Mouse (Mus musculus) midbrain, embryonic 10.5 days (tissue): Measurements from ENCODE around the gene Zdhhc3. TPM values are rescaled to one million over a fixed set of nuclear protein-coding genes. Genes with fewer than 3 reads are reported as not detected.
A peak's percentile ranks its signal among the peaks of the same experiment; 100 is the strongest.

Experiments
- DNase-seq: peaks from one replicate; pipeline ENCODE4 v3.0.0-alpha.2; 2017; ENCODE audit warnings: low spot score
- H3K27ac ChIP-seq: fragments of 300-500 bp; sonication (generic); replicated peaks from 2 replicates; pipeline ENCODE4 v1.5.1; 2016; ENCODE audit warnings: mild to moderate bottlenecking
- H3K27me3 ChIP-seq: fragments of 300-500 bp; sonication (generic); 2 replicates; pipeline ENCODE4 v1.6.1; 2016; ENCODE audit warnings: low read depth, mild to moderate bottlenecking; ENCODE audit not compliant: poor library complexity, severe bottlenecking
- H3K36me3 ChIP-seq: fragments of 300-500 bp; sonication (generic); 2 replicates; pipeline ENCODE4 v1.6.1; 2016; ENCODE audit warnings: mild to moderate bottlenecking, moderate library complexity
- H3K4me1 ChIP-seq: fragments of 300-500 bp; sonication (generic); 2 replicates; pipeline ENCODE4 v1.6.1; 2016
- H3K4me3 ChIP-seq: fragments of 300-500 bp; sonication (generic); 2 replicates; pipeline ENCODE4 v1.5.1; 2016; ENCODE audit warnings: mild to moderate bottlenecking, moderate library complexity
- H3K9me3 ChIP-seq: fragments of 300-500 bp; sonication (generic); replicated peaks from 2 replicates; pipeline ENCODE4 v1.6.1; 2016; ENCODE audit warnings: mild to moderate bottlenecking
- WGBS: fragments of 180-500 bp; shearing (Covaris S2); methylation state at CpG from one replicate; pipeline ENCODE4 v1.1.7; 2016; 5-methylcytosine and 5-hydroxymethylcytosine counted together
- polyA plus RNA-seq: library from polyadenylated mRNA; unstranded; fragments of >200 nt; fragmentation: Nextera tagmentation; extraction: Ambion mirVana; gene quantifications from 2 replicates; pipeline ENCODE4 v1.2.1, GENCODE M21; 2016

Zdhhc3 gene
- polyA plus RNA-seq, 1 experiment from 2014 or later, result 81.9 TPM

DNA sequence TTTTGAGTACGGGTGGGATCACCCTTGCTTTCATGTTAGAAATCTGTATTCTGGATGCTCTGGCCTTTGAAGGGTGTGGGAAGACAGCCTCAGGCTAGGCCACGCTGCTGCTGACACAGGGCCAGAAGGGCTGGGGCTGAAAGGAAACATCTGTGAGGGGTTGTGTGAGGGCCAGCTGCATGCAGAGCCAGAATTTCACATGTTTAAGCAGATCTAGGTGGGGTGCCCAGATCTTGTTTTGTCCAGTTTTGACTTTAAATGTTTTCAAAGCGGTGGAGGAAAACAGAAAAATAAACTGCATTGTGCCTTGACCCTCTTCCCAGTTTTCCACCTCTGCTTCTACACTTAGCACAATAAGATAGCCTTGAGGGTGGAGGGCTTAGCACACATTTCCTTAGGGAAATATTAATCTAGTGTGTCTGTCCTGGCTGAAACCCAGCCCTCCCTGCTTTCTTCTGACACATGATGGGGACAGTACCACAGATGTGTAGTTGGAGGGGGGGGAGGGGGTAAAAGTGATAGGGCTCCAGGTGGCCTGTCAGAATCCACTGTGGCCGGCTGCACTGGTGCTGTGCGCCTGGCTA, 26.0 kb upstream of the Zdhhc3 start:
- Histone ChIP-seq H3K27ac (no peak overlapping the region), H3K4me1 (no peaks in the 10 kb centered on the region), H3K27me3 (no peaks in the 10 kb centered on the region), H3K4me3 (no peak overlapping the region), H3K9me3 (peaks cover 15% of the 10 kb centered on the region; the same call in 1 of the 2 replicates), H3K36me3 (peaks cover 99% of the 10 kb centered on the region)
- WGBS, result 85% methylated on average over 5 of the region's 5 CpGs
- DNase-seq, result no peak

DNA sequence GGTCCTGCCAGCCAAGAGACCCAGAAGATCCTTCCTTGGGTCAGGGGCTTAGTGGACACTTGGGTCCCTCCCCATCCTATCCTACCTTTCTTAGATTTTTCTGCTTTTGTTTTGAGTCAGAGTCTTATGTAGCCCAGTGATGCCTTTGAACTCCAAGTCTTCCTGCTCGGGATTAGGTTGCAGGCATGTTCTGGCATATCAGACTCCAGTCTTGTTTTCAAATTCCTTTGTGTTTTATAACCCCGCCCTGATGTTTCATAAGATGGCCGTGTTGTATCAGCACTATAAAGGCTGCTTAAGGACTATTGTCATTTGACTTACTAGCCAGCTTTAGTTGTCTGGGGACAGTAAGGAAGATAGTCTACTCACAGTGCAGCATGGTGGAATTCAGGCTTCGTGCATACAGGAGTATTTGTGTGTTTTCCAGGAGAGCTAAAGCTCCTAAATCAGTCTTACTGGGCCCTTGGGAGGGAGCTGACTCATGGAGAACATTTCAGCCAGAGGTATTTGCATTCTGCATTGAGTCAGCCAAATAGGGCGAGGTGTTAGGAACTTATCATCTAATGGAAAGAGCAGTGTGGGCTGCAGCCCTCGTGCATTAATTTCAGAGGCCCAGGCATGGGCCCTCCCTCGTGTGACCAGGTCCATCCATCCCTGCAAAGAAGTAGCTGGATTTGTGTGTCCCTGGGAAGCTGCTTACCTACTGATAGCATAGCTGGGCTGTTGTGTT, 24.1 kb upstream of the Zdhhc3 start:
- Histone ChIP-seq H3K9me3 (peaks cover 8% of the 10 kb centered on the region; the same call in 1 of the 2 replicates), H3K4me3 (no peak overlapping the region), H3K4me1 (no peaks in the 10 kb centered on the region), H3K27me3 (no peaks in the 10 kb centered on the region), H3K27ac (no peak overlapping the region), H3K36me3 (peaks cover 100% of the 10 kb centered on the region)
- 93% methylated on average over 7 of the region's 7 CpGs for WGBS
- DNase-seq, result no peak

DNA sequence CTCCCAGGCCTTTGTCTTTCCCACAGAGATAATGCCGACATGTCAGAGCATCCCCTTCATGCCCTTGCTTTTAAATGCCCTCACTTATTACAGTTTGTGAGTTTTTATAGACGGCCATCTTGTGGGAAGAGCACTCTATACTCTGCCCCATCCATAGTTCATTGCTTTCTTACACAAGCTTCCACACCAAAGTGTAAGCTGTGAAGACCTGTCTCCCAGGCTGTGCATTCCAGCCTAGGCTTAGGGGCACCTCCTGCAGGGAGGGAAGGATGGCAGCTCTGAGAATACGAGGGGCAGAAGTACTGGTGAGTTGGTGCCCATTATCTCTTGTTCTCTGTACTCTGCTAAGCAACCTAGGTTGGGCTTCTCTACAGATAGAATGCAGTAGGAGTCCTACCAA, 20.0 kb upstream of the Zdhhc3 start:
- Histone ChIP-seq H3K4me3 (no peak overlapping the region), H3K9me3 (no peaks in the 10 kb centered on the region), H3K27me3 (no peaks in the 10 kb centered on the region), H3K4me1 (no peaks in the 10 kb centered on the region), H3K27ac (no peak overlapping the region), H3K36me3 (peaks cover 100% of the 10 kb centered on the region)
- WGBS, result 93% methylated on average over 3 of the region's 3 CpGs
- no peak for DNase-seq

DNA sequence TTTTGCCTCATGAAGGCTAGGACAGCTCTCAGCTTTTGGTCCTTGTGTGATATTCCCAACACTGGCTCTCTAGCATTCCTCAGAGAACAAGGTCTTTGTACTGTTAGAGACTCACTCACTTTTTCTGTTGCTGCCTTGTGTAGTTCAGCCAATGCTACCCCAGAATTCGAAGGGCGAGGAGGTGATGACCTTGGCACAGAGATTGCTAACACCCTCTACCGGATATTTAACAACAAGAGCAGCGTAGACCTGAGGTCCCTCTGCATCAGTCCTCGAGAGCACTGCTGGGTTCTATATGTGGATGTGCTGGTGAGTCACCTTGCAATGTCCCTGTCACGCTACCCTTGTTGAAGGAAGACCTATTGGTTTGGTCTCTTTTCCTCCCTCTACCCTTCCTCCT, 14.7 kb upstream of the Zdhhc3 start:
- no peak for DNase-seq
- Histone ChIP-seq H3K27me3 (no peaks in the 10 kb centered on the region), H3K4me3 (no peak overlapping the region), H3K9me3 (no peaks in the 10 kb centered on the region), H3K27ac (no peak overlapping the region), H3K4me1 (no peaks in the 10 kb centered on the region), H3K36me3 (peaks cover 96% of the 10 kb centered on the region)
- WGBS, result 98% methylated on average over 6 of the region's 6 CpGs

DNA sequence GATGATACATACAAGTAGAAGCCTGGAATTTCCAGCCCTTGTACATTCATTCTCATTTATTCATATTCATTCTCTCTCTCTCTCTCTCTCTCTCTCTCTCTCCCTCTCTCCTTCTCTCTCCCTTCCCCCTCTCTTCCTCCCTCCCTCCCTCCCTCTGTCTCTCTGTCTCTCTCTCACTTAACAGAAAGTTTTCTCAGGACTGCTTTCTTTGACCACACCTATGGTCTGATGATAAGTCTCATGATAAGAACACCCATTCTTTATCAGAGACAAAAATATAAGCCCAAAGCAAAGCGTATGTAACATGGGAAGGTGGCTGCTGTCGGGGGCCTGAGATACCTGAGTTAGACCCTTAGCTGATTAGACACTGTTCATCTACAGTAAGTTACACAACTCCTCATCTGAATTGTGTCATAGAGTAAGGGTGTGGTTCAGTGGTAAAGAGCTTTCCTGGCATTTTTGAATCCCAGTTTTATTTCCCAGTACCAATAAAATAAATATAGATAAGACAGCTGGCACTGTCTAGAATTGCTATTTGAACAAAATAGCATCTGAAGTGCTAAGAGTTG, 11.5 kb upstream of the Zdhhc3 start:
- Histone ChIP-seq H3K9me3 (no peaks in the 10 kb centered on the region), H3K4me3 (no peak overlapping the region), H3K4me1 (no peaks in the 10 kb centered on the region), H3K36me3 (peaks cover 96% of the 10 kb centered on the region), H3K27ac (no peak overlapping the region), H3K27me3 (no peaks in the 10 kb centered on the region)
- 90% methylated on average over 2 of the region's 2 CpGs for WGBS
- no peak for DNase-seq

DNA sequence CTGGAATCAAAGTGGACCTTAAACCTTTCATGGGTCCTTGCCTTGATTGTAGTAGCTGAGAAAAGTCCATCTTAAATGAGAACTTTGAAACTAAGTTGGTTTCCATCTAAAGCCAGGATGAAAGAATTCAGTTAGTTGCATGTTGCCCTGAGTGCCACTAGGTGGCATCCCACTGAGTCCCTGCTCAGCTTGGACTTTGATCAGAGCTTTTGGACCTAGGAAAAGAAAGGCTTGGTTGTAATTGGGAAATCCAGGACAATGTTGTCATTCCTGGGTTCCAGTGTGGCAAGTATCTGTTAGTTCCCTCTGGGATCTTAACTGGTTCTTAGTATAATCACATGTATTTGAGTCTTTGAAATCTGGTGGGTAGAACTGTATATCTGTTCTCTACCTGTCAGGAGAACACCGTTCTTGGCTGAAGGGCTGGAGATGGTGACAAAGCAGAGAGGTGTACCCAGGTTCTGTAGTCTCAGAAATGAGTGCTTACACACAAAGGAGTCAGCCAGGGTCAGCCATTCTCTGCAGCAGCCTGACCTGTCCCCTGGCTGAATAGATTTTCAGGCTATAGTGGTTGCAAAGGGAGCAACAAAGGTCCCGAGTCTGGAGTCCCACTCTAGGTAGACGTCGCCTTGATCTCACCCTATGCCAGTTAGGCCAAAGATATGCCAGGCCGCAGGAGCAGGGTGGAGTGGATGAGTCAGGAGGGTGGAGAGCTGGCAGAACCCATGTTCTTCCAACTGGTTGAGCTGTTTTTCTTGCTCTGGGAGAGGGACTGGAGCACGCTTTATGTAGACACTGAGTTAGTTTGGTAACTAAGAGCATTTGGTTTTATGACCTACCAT, 10.8 kb upstream of the Zdhhc3 start:
- Histone ChIP-seq H3K4me1 (no peaks in the 10 kb centered on the region), H3K27me3 (no peaks in the 10 kb centered on the region), H3K4me3 (no peak overlapping the region), H3K9me3 (no peaks in the 10 kb centered on the region), H3K27ac (no peak overlapping the region), H3K36me3 (peaks cover 96% of the 10 kb centered on the region)
- no peak for DNase-seq
- 94% methylated on average over 6 of the region's 6 CpGs for WGBS

DNA sequence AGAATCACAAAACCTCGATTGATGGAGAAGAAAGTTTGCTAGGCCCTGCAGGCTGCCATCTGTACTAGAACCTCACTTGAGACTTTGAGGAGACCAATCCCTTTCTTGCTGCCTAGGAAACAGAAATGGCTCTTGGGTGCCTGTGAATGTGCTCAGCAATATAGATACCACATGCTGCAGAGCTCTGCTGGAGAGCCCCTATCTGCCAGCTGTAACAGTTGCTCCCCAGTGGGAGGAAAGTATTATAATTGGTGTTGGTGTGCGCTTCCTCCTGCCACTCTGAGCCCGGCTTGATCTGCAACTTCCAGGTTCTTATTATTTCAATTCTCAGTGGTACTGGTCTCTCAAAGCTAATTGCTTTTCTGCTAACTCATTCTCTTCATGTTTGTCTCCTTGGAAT, 10.0 kb upstream of the Zdhhc3 start:
- H3K4me3 ChIP-seq, result no peak overlapping the region
- H3K36me3 ChIP-seq, result peaks cover 94% of the 10 kb centered on the region
- no peaks in the 10 kb centered on the region for H3K4me1 ChIP-seq
- no peaks in the 10 kb centered on the region for H3K27me3 ChIP-seq
- H3K9me3 ChIP-seq, result no peaks in the 10 kb centered on the region
- no peak overlapping the region for H3K27ac ChIP-seq
- WGBS, result 94% methylated on average over 3 of the region's 3 CpGs
- no peak for DNase-seq

DNA sequence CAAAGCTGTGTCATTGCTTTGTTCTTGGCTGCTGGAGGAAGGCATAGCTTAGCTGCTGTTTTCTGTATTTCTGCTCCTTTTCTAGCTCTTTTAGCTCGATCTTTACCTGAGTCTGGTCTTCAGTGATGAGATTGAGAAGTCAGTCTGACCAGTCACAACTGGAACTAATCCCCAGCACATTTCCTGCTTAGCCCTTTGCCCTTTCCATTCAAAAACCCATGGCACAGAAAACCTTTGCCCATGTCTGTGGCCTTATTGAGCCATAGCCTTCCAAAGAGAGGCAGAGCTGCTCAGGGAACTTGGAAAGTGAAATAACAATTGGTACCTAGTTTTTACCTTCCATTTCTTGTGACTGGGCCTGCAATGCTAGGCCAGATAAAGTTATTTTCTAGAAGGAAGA, 2.6 kb upstream of the Zdhhc3 start:
- Histone ChIP-seq H3K4me3 (no peak overlapping the region), H3K27me3 (no peaks in the 10 kb centered on the region), H3K27ac (no peak overlapping the region), H3K9me3 (no peaks in the 10 kb centered on the region), H3K36me3 (peaks cover 48% of the 10 kb centered on the region), H3K4me1 (peaks cover 32% of the 10 kb centered on the region)
- 97% methylated on average over 1 of the region's 1 CpGs for WGBS
- DNase-seq, result no peak

DNA sequence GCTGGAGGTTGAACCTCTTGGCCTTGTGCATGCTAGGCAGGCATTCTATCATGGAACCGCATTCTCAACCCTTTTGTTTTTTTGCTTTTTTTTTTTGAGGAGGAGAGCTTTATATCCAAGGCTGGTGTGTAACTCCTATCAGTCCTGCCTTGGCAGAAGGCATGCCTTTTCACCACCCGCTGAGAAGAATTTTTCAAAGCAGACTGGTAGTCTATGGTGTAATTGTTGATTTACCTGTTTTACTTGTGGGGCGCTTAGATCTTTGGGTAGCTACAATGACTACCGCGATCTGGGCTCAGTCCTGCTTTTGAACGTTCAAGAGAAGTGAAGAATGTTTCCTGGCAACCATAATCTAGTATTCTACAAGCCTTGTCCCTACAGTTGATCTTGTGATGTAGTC, 926 bp upstream of the Zdhhc3 start:
- Histone ChIP-seq H3K4me3 (peak overlapping the region; percentile 96), H3K9me3 (no peaks in the 10 kb centered on the region), H3K36me3 (peaks cover 31% of the 10 kb centered on the region), H3K27ac (peak overlapping the region; percentile 98), H3K4me1 (peaks cover 32% of the 10 kb centered on the region), H3K27me3 (no peaks in the 10 kb centered on the region)
- no peak for DNase-seq
- 80% methylated on average over 6 of the region's 6 CpGs for WGBS

DNA sequence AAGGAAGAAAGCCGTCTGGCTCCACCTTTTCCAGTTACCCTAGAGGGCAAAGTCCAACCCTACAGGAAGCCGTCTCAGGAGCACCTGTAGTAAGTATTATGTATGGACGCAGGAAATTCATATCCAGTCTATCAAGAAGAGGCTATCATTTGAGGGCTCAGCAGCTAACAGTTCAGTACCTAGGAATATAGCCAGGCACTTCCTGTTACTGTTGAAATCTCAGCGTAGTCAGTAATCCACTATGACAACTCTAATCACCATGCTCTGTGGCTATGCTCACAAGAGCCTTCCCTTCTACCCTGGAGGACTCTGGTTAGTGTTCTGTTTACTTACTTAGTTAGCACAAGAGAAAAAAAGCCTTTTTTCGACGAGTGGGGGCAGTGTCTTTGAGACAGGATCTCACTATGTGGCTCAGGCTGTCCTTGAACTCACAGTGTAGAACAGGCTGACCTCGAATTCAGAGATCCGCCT, 1.2 kb downstream of the Zdhhc3 start:
- peak overlapping the region; percentile 98; the same call in 1 of the 2 replicates for H3K27ac ChIP-seq
- WGBS, result 69% methylated on average over 8 of the region's 8 CpGs
- H3K27me3 ChIP-seq, result no peaks in the 10 kb centered on the region
- DNase-seq, result no peak
- peaks cover 29% of the 10 kb centered on the region for H3K36me3 ChIP-seq
- peaks cover 32% of the 10 kb centered on the region for H3K4me1 ChIP-seq
- peak overlapping the region; percentile 96 for H3K4me3 ChIP-seq
- H3K9me3 ChIP-seq, result no peaks in the 10 kb centered on the region

DNA sequence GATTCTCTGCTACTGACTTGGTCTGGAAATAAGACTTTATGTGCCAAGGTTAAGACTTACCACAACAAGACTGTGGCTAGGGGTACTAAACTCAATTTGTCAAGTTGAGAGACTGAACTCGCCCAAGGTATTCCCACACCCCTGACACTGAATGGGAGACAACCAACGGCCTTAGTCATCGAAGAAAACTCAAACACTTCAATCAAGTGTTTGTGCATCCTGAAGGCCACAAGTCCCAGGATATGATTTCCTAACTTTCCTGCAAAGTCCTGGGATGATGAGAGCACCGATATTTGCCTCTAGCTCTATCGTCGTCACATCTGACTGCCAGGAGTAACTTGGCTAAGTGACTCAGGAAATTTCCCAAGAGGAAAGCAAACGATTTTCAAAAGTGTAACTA, 3.8 kb downstream of the Zdhhc3 start:
- DNase-seq, result no peak
- peaks cover 25% of the 10 kb centered on the region for H3K4me1 ChIP-seq
- peaks cover 25% of the 10 kb centered on the region for H3K36me3 ChIP-seq

DNA sequence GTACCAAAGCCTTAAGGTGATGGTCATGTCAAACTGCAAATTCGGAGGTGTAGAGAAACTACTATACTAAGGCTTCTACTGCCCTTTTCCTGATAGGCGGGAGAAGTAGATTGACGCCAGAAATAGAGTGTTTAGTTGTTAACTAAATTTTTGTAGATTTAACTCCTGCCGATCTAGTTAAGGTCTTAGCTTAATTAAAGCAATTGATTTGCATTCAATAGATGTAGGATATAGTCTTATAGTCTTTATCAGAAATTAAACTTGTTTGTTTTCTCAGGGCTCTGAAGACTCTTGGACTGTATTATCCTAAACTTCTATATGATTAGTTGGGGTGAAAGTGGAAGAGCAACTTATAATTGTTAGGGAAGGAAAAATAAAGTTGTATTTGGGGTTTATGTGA, 5.8 kb downstream of the Zdhhc3 start:
- Histone ChIP-seq H3K27me3 (no peaks in the 10 kb centered on the region), H3K9me3 (no peaks in the 10 kb centered on the region), H3K4me1 (peaks cover 13% of the 10 kb centered on the region), H3K27ac (no peak overlapping the region), H3K4me3 (no peak overlapping the region), H3K36me3 (peaks cover 35% of the 10 kb centered on the region)
- DNase-seq, result no peak
- WGBS, result 93% methylated on average over 4 of the region's 4 CpGs

More for the DNA sequence above, 3.8 kb downstream of the Zdhhc3 start:
- WGBS, result 93% methylated on average over 7 of the region's 7 CpGs
- Histone ChIP-seq H3K27me3 (no peaks in the 10 kb centered on the region), H3K27ac (no peak overlapping the region), H3K4me3 (no peak overlapping the region), H3K9me3 (no peaks in the 10 kb centered on the region)
